Mouse (Mus musculus): ENCODE results near the gene Acap1. TPM values are rescaled to one million over a fixed set of nuclear protein-coding genes. Genes with fewer than 3 reads are reported as not detected.

Gene Acap1
- total and polyA plus RNA-seq, 3 experiments = 39.6 to 70.9 (median 58.2) TPM

DNA sequence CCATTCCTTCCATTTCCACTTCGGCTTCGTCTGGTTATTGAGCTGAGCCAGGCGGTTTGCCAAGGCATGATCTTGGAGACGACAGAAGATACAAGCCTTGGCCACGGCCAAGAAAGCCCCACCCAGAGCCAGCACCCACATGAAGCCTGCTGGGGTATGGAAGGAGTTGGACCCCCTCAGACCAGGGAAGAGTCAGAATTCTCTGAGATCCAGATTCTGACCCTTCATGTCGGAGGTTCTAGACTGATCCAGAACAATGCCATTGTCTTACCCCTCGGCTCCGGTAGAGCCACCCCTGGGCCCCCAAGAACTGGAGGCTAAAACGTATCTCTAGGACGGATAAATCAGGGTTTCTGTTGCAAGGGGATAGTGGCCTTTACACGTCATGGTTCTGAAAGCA, 17.5 kb downstream of the Acap1 start, which contains the start of gene Tmem95:
Gene Tmem95 (minus strand): TSS at position 141 of the 400 bp plus-strand sequence.
- H3K79me2 ChIP-seq (replicated peaks; ENCODE audit: control insufficient read depth, extremely low read depth, insufficient read depth, poor library complexity, severe bottlenecking) = no peaks in the 10 kb centered on the region
- H3K27me3 ChIP-seq (replicated peaks) = no peaks in the 10 kb centered on the region
- H3K9ac ChIP-seq (ENCODE audit: insufficient read depth, low read depth) = no peak within 1 kb of the TSS
- no peak within 1 kb of the TSS for H3K4me2 ChIP-seq (ENCODE audit: insufficient read depth, low read depth, poor library complexity, severe bottlenecking)
- in situ Hi-C loops (cut with MboI; ENCODE audit: low pct_ligation_motif_present, low pct_unique_long_range_greater_than_20kb, low sequenced_read_pairs) (loop anchor here (5.0 kb wide), 2 partner anchors 76 to 196 kb away; partner anchors contain the start of genes Fgf11 and Senp3), dilution Hi-C loops (cut with MboI; ENCODE audit: extremely low pct_ligation_motif_present, extremely low pct_unique_long_range_greater_than_20kb, low sequenced_read_pairs) (no loop called here)
- no peak within 1 kb of the TSS for H3K27ac ChIP-seq (ENCODE audit: insufficient read depth, low read depth)
- no peak within 1 kb of the TSS for H3K4me3 ChIP-seq (replicated peaks in 1 of 3; ENCODE audit: low read depth in 2 of 3, low read length in 2 of 3, poor library complexity in 1 of 3)
- no peaks in the 10 kb centered on the region for H3K9me3 ChIP-seq (replicated peaks; ENCODE audit: low read length)
- H3K4me1 ChIP-seq (ENCODE audit: control insufficient read depth in 1 of 2, insufficient read depth in 2 of 2) = peaks cover 21 to 71% of the 10 kb centered on the region in 2 experiments
- TF ChIP-seq TBP (conservative IDR thresholded peaks at IDR 0.05; ENCODE audit: low read depth, low read length) (no peak), NELFE (IDR thresholded peaks at IDR 0.05; ENCODE audit: low read depth, low read length) (no peak)
- H3K36me3 ChIP-seq (replicated peaks in 1 of 2; ENCODE audit: control insufficient read depth in 1 of 2, insufficient read depth in 1 of 2, low read length in 1 of 2) = peaks cover 0 to 28% of the 10 kb centered on the region in 2 experiments
- DNase-seq (ENCODE audit: extremely low read depth) = no peak

DNA sequence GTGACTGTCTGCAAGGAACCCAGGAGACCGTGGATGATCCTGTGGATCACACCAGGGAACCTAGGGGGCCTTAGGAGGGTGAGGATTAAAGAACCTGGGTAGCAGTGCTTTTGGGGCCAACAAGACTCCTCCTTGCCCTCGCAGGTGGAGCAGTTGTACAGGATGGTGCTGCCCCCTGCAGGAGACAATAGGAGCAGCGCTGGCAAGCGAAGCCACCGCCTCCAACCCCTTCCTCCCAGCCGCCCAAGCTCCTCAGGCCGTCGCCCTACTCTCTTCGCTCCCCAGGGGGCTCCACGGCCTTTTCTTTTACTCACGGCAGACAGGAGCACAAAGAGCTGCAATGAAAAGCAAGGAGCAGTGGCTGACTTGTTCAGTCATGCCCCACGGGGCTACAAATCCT, 18.5 kb downstream of the Acap1 start:
- H3K4me1 ChIP-seq (ENCODE audit: control insufficient read depth in 1 of 2, insufficient read depth in 2 of 2) = peaks cover 25 to 75% of the 10 kb centered on the region in 2 experiments
- dilution Hi-C loops (cut with MboI; ENCODE audit: extremely low pct_ligation_motif_present, extremely low pct_unique_long_range_greater_than_20kb, low sequenced_read_pairs) = no loop called here
- H3K9ac ChIP-seq (ENCODE audit: insufficient read depth, low read depth) = peak overlapping the region; percentile 8
- no peaks in the 10 kb centered on the region for H3K9me3 ChIP-seq (replicated peaks; ENCODE audit: low read length)
- peak; percentile 97 for DNase-seq (ENCODE audit: extremely low read depth)
- peak overlapping the region in 2 of 3 experiments; percentile 31 to 32 for H3K4me3 ChIP-seq (replicated peaks in 1 of 3; ENCODE audit: low read depth in 2 of 3, low read length in 2 of 3, poor library complexity in 1 of 3)
- peak overlapping the region; percentile 23; the same call in 1 of the 2 replicates for H3K27ac ChIP-seq (ENCODE audit: insufficient read depth, low read depth)
- peak overlapping the region; percentile 41 for H3K4me2 ChIP-seq (ENCODE audit: insufficient read depth, low read depth, poor library complexity, severe bottlenecking)
- H3K79me2 ChIP-seq (replicated peaks; ENCODE audit: control insufficient read depth, extremely low read depth, insufficient read depth, poor library complexity, severe bottlenecking) = no peaks in the 10 kb centered on the region
- peaks cover 0 to 18% of the 10 kb centered on the region in 2 experiments for H3K36me3 ChIP-seq (replicated peaks in 1 of 2; ENCODE audit: control insufficient read depth in 1 of 2, insufficient read depth in 1 of 2, low read length in 1 of 2)
- TF ChIP-seq ZC3H11A (IDR thresholded peaks at IDR 0.05; ENCODE audit: low read depth, low read length) (peak; percentile 78), ZMIZ1 (IDR thresholded peaks at IDR 0.05; ENCODE audit: low read depth, low read length) (no peak), CTCF (conservative IDR thresholded peaks at IDR 0.05 in 1 of 2, IDR thresholded peaks at IDR 0.05 in 1 of 2; ENCODE audit: low read depth in 2 of 2, low read length in 2 of 2) (peak; percentile 84 to 99), SMC3 (IDR thresholded peaks at IDR 0.05; ENCODE audit: low read depth, low read length) (peak; percentile 95), MAFK (IDR thresholded peaks at IDR 0.05; ENCODE audit: insufficient replicate concordance, low read length) (no peak), ETS1 (conservative IDR thresholded peaks at IDR 0.05; ENCODE audit: low read depth, low read length) (0 out of 2 replicates have a peak, but pooled peaks have one; percentile 18), RAD21 (IDR thresholded peaks at IDR 0.05; ENCODE audit: low read depth, low read length) (no peak; the same call in none of the 2 replicates), NRF1 (IDR thresholded peaks at IDR 0.05; ENCODE audit: low read depth, low read length) (peak; percentile 47; the same call in 1 of the 2 replicates), IRF4 (IDR thresholded peaks at IDR 0.05; ENCODE audit: low read depth, low read length) (peak; percentile 34; the same call in 1 of the 2 replicates), SIN3A (IDR thresholded peaks at IDR 0.05; ENCODE audit: low read length) (peak; percentile 79; the same call in 1 of the 2 replicates), BHLHE40 (IDR thresholded peaks at IDR 0.05; ENCODE audit: low read depth, low read length) (0 out of 2 replicates have a peak, but pooled peaks have one; percentile 35), HCFC1 (IDR thresholded peaks at IDR 0.05; ENCODE audit: low read depth, low read length) (peak; percentile 51), MAZ (IDR thresholded peaks at IDR 0.05; ENCODE audit: low read depth, low read length) (peak; percentile 79), GABPA (IDR thresholded peaks at IDR 0.05; ENCODE audit: insufficient replicate concordance, low read depth, low read length) (no peak), NELFE (IDR thresholded peaks at IDR 0.05; ENCODE audit: low read depth, low read length) (peak; percentile 60; the same call in 1 of the 2 replicates), MEF2A (IDR thresholded peaks at IDR 0.05; ENCODE audit: borderline replicate concordance, low read depth, low read length) (peak; percentile 55), TCF12 (IDR thresholded peaks at IDR 0.05; ENCODE audit: low read depth, low read length) (peak; percentile 71; the same call in 1 of the 2 replicates), UBTF (IDR thresholded peaks at IDR 0.05; ENCODE audit: low read depth, low read length) (no peak), ZNF384 (IDR thresholded peaks at IDR 0.05; ENCODE audit: low read depth, low read length) (peak; percentile 31; the same call in 1 of the 2 replicates), PAX5 (IDR thresholded peaks at IDR 0.05; ENCODE audit: low read length) (no peak), CHD1 (IDR thresholded peaks at IDR 0.05; ENCODE audit: low read depth, low read length) (0 out of 2 replicates have a peak, but pooled peaks have one; percentile 17), MYC (IDR thresholded peaks at IDR 0.05; ENCODE audit: low read depth, low read length) (peak; percentile 63; the same call in 1 of the 2 replicates), USF1 (IDR thresholded peaks at IDR 0.05; ENCODE audit: low read depth, low read length) (no peak), KAT2A (IDR thresholded peaks at IDR 0.05; ENCODE audit: insufficient replicate concordance, low read length) (no peak), ELF1 (IDR thresholded peaks at IDR 0.05; ENCODE audit: low read depth, low read length) (0 out of 2 replicates have a peak, but pooled peaks have one; percentile 51)
- no peaks in the 10 kb centered on the region for H3K27me3 ChIP-seq (replicated peaks)
- in situ Hi-C loops (cut with MboI; ENCODE audit: low pct_ligation_motif_present, low pct_unique_long_range_greater_than_20kb, low sequenced_read_pairs) = loop anchor here (5.0 kb wide), 2 partner anchors 75 to 195 kb away; partner anchors contain the start of genes Fgf11 and Senp3

All from CH12.LX (cell line).